Mouse (Mus musculus): ENCODE measurements around the gene Aox4.
A peak's percentile ranks its signal among the peaks of the same experiment; 100 is the strongest.

The Aox4 gene

GRCm38 (mm10) chr1:58248518-58248917, 38.3 kb downstream of the Aox4 start:
- no peak for DNase-seq (ENCODE audit: low spot score)

GRCm38 (mm10) chr1:58253466-58253865, 43.3 kb downstream of the Aox4 start:
- DNase-seq (ENCODE audit: low spot score), result no peak

GRCm38 (mm10) chr1:58257195-58257991, 47.2 kb downstream of the Aox4 start:
- DNase-seq (ENCODE audit: low spot score), result no peak

- DNase-seq (ENCODE audit: low spot score), result no peak
These were observed 50.1 kb downstream of the Aox4 start for GRCm38 (mm10) chr1:58260311-58260710.

- DNase-seq (ENCODE audit: low spot score), result no peak
These were observed 58.0 kb downstream of the Aox4 start for GRCm38 (mm10) chr1:58268231-58268630.

GRCm38 (mm10) chr1:58270807-58271569, 60.8 kb downstream of the Aox4 start:
- DNase-seq (ENCODE audit: low spot score), result peak; percentile 79

GRCm38 (mm10) chr1:58275879-58276278, 65.7 kb downstream of the Aox4 start:
- DNase-seq (ENCODE audit: low spot score), result no peak

GRCm38 (mm10) chr1:58278026-58278425, 67.8 kb downstream of the Aox4 start, which contains the start of gene Aox2:
TSS of gene Aox2 (plus strand) at chr1:58278326.
- DNase-seq (ENCODE audit: low spot score), result no peak

GRCm38 (mm10) chr1:58278513-58278912, 68.3 kb downstream of the Aox4 start:
- no peak for DNase-seq (ENCODE audit: low spot score)

- DNase-seq (ENCODE audit: low spot score), result peak; percentile 38
These were observed 70.2 kb downstream of the Aox4 start for GRCm38 (mm10) chr1:58280381-58280780.

- DNase-seq (ENCODE audit: low spot score), result peak; percentile 36
These were observed 70.9 kb downstream of the Aox4 start for GRCm38 (mm10) chr1:58280939-58281624.

GRCm38 (mm10) chr1:58281625-58281988, 71.4 kb downstream of the Aox4 start:
- no peak for DNase-seq (ENCODE audit: low spot score)

- no peak for DNase-seq (ENCODE audit: low spot score)
These were observed 74.3 kb downstream of the Aox4 start for GRCm38 (mm10) chr1:58284505-58284904.

- no peak for DNase-seq (ENCODE audit: low spot score)
These were observed 77.9 kb downstream of the Aox4 start for GRCm38 (mm10) chr1:58288091-58288490.

- DNase-seq (ENCODE audit: low spot score), result no peak
These were observed 79.8 kb downstream of the Aox4 start for GRCm38 (mm10) chr1:58289863-58290469.

- no peak for DNase-seq (ENCODE audit: low spot score)
These were observed 81.5 kb downstream of the Aox4 start for GRCm38 (mm10) chr1:58291394-58292300.

- DNase-seq (ENCODE audit: low spot score), result no peak
These were observed 84.5 kb downstream of the Aox4 start for GRCm38 (mm10) chr1:58294730-58295129.

GRCm38 (mm10) chr1:58296278-58296677, 86.1 kb downstream of the Aox4 start:
- DNase-seq (ENCODE audit: low spot score), result peak; percentile 86

GRCm38 (mm10) chr1:58296821-58297220, 86.6 kb downstream of the Aox4 start:
- DNase-seq (ENCODE audit: low spot score), result no peak

- DNase-seq (ENCODE audit: low spot score), result peak; percentile 84
These were observed 88.2 kb downstream of the Aox4 start for GRCm38 (mm10) chr1:58298347-58298746.

- DNase-seq (ENCODE audit: low spot score), result no peak
These were observed 90.9 kb downstream of the Aox4 start for GRCm38 (mm10) chr1:58301073-58301472.

Data from adipocyte (in vitro differentiated cells).